Mouse (Mus musculus) adrenal gland, adult 8-10 months (tissue): ENCODE measurements at regions not wholly inside any gene's neighbourhood (a gene's known extent, or its start where the extent isn't known, plus 50 kb on each side); places are given as distances from the start of the nearest gene placed in this dataset.

Experiments used
- DNase-seq: peaks from one replicate; pipeline ENCODE4 v3.0.0; 2022

- no peak for DNase-seq
Measured at GRCm38 (mm10) chr2:19714025-19714424, 56.5 kb downstream of the Otud1 start.

GRCm38 (mm10) chr2:19715564-19716238 lies 58.1 kb downstream of the Otud1 start:
- peak; percentile 34 for DNase-seq

- no peak for DNase-seq
Measured at GRCm38 (mm10) chr2:19716388-19716787, 58.8 kb downstream of the Otud1 start.

GRCm38 (mm10) chr2:19726085-19726484 lies 68.5 kb downstream of the Otud1 start:
- DNase-seq: no peak

- no peak for DNase-seq
Measured at GRCm38 (mm10) chr2:19726904-19727303, 69.4 kb downstream of the Otud1 start.

- DNase-seq: no peak
Measured at GRCm38 (mm10) chr2:19732922-19733859, 75.6 kb downstream of the Otud1 start.

- DNase-seq: no peak
Measured at GRCm38 (mm10) chr2:19734164-19734870, 76.8 kb downstream of the Otud1 start.

GRCm38 (mm10) chr2:19741508-19741907 lies 84.0 kb downstream of the Otud1 start:
- DNase-seq: no peak

GRCm38 (mm10) chr2:19743467-19743866 lies 85.9 kb downstream of the Otud1 start:
- DNase-seq: no peak

GRCm38 (mm10) chr2:19744986-19745660 lies 87.6 kb downstream of the Otud1 start:
- no peak for DNase-seq

GRCm38 (mm10) chr2:19752753-19753152 lies 95.2 kb downstream of the Otud1 start:
- DNase-seq: no peak

GRCm38 (mm10) chr2:19753479-19753878 lies 95.9 kb downstream of the Otud1 start:
- no peak for DNase-seq

GRCm38 (mm10) chr2:19757910-19758309 lies 100.4 kb downstream of the Otud1 start:
- DNase-seq: no peak

GRCm38 (mm10) chr2:19759169-19759568 lies 101.6 kb downstream of the Otud1 start:
- DNase-seq: no peak

GRCm38 (mm10) chr2:19759577-19759976 lies 102.0 kb downstream of the Otud1 start:
- DNase-seq: no peak

GRCm38 (mm10) chr2:19762996-19763395 lies 105.4 kb downstream of the Otud1 start:
- no peak for DNase-seq

GRCm38 (mm10) chr2:19784913-19785312 lies 124.7 kb upstream of the Etl4 start:
- no peak for DNase-seq

- DNase-seq: no peak
Measured at GRCm38 (mm10) chr2:19785663-19786260, 123.8 kb upstream of the Etl4 start.

GRCm38 (mm10) chr2:19792177-19792576 lies 117.4 kb upstream of the Etl4 start:
- no peak for DNase-seq

GRCm38 (mm10) chr2:19796790-19797189 lies 112.8 kb upstream of the Etl4 start:
- DNase-seq: no peak
